Mouse (Mus musculus) 3134 (cell line): ENCODE data around the gene Tm6sf1.
A peak's percentile ranks its signal among the peaks of the same experiment; 100 is the strongest.
"Not testable (repeated sequence)": the region's sequence is repeated elsewhere in the genome, so short reads cannot be mapped to it uniquely, and the experiment has no call there.

Experiments used
- DNase-seq: peaks from one replicate; pipeline ENCODE4 v3.0.0-alpha.2; 2011; ENCODE audit warnings: low spot score; ENCODE audit not compliant: insufficient read length; ENCODE audit errors: extremely low read depth

Gene Tm6sf1

DNA sequence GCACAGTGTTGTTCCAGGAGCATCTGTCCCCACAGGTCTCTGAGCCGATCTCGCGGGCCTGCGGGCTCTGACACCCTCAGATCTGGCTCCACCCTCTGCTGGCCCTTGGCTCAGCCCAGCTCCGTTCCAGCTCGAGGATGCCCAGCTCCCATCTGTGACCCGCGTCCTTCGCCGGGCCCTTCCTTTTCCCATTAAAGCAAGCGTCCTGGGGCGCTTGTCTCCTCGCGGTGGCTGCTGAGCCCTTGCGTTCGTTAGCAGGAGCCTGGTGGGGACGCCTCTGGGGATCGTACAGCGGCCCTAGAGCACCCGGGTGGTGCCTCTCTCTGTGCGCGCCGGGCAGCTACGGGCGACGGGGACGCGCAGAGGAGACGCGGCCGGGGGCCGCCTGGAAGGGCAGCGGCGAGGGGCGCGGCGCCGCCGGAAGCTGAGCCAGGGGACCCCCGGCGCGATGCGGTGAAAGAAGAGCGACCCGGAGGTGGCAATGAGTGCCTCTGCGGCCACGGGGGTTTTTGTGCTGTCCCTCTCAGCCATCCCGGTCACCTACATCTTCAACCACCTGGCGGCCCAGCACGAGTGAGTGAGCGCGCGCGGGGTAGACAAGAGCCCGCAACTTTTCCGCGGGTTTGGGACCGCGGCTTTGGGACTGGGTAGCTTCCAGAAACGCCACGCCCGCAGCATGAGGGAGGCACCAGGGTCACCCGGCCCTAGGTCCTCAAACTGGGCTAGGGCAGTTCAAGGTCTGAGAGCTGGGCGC, at the start of gene Tm6sf1:
Gene Tm6sf1 (plus strand): TSS at position 34 of the 754 bp plus-strand sequence.
- DNase-seq = no peak

- DNase-seq = no peak
Observed at GRCm38 (mm10) chr7:81824906-81825305, 33.9 kb upstream of the Tm6sf1 start.

DNA sequence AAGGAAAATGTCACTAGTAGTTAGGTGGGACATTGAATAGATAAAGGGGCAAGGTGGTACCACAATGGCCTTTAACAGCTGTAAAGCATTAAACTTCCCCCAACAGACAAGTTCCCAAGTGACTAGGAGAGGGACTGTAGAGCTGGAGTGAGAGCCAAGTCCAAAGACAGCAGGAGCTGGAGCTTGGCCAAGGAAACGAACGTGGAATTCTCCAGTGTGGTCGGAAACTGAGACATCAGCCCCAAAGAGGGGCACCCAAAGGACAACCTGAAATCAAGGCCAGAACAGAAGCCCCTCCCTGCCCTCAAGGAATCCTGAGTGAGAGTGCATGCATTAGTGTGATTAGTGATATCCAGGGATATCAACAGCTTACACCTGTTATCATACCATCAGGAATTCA, 33.4 kb upstream of the Tm6sf1 start:
- DNase-seq = no peak

GRCm38 (mm10) chr7:81827806-81828667, 30.8 kb upstream of the Tm6sf1 start:
- peak; percentile 16 for DNase-seq

- peak; percentile 70 for DNase-seq
Observed at GRCm38 (mm10) chr7:81828681-81829378, 30.0 kb upstream of the Tm6sf1 start.

GRCm38 (mm10) chr7:81829379-81829894, 29.4 kb upstream of the Tm6sf1 start, which contains the start of gene Btbd1:
TSS of gene Btbd1 (minus strand) at chr7:81829431.
- peak; percentile 84 for DNase-seq

DNA sequence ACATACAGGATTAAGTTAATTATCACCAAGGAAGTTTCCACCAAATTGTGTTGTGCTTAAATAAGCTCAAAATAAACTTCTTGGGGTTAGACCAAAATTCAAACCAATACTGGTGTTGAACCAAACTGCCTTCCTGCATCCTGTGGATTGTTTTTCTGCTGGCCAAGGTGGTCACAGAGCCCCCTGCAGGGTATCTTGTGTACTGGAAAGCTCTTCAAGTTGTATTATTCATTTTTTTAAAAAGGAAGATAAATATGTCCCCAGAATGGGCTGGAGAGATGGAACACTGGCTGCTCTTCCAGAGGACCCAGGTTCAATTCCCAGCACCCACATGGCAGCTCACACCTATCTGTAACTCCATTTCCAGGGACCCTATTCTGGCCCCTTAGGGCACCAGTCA, 24.0 kb upstream of the Tm6sf1 start:
- no peak for DNase-seq

- DNase-seq = no peak
Observed at GRCm38 (mm10) chr7:81835430-81835829, 23.4 kb upstream of the Tm6sf1 start.

DNA sequence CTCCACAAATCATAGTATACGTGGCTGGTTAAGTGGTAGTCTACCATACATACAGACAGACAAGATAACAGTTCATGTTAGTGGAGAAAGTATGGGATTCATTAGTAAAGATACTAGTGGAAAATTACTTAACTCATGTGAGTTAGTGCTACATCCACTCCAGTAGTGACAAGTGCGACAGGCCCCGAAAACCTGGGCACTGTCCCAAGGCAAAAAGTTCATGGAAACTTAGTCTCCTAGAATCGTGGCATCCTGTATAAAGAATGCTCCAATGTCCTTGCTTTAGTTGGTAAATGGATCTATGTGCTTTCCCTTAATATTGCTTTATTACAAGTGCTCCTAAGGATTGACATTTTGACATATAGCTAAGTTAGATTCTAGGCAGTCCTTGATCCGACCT, 21.0 kb upstream of the Tm6sf1 start:
- DNase-seq = not testable (repeated sequence)

DNA sequence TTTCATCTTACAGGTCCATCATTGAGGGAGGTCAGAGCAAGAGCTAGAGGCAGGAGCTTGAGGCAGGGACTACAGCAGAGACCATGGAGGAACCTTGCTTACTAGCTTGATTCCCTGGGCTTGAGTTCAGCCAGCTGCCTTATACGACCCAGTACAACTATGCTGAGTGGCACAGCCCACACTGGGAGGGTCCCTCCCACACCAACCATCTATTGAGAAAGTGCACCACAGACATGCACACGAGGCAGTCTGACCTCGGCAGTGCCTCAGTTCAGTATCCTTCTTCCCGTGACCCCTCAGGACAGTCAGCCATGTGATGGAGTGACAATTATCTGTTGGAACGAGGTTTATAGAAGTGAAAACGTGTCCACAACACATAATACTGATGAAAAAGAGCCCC, 19.1 kb upstream of the Tm6sf1 start:
- DNase-seq = no peak

DNA sequence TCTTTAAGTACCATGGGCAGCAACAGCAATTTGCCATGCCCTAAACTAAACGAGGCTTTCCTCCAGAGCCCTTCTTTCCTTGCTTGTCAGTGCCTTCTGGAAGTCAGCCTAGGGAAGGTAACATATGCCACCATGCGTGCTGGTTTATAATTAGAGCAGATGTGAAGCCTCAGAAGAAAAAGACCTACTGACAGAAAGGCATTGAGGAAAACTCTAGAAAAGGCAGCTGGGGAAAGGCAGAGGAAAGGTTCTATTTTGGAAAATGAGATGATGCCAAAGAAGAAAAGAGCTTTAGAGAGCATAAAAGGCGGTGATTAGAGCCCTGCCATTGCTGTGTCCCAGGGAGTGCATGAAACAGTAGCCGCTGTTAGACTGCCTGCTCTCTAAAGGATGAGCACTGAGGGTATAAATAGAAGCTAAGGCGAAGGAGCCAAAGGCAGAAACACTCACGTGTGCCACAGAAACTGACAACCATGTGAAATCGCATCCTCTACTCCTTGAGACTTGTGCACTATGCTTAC, 18.1 kb upstream of the Tm6sf1 start:
- no peak for DNase-seq

DNA sequence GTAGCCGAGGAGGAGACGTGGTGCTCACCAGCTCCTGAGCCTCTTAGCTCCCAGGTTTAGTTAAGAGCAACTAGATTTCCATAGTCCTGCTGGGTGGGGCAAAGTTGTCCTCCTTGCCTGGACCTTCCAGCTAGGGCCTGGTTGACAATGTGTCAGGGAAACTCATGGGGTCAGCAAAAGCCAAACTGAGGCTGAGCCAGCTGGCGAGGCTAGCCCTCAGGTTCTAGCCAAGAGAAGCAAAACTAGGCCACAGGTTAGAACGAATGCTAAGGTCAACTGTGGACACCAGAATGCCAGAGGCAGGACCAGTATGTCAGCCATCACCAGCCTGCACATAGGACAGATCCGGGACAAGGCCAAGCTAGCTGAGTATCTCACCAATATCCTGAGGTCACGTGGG, 17.4 kb upstream of the Tm6sf1 start:
- no peak for DNase-seq

DNA sequence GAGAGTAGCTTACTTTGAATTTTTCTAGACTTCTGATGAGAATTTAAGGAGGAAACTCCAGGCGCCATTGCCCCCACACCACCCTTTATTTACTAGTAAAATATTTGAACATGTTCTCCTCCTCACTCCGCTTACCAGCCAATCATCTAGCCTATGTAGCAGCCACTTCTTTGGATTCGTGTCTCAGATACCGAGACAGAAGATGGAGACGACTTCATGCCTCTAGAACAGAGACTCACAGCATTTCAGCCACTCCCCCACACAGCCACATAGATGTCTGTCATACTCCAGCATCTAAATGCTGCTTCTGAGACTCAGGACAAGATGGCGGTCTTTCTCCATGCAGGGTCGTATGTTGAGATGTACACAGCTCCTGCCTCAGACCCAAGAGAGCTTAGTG, 16.7 kb upstream of the Tm6sf1 start:
- no peak for DNase-seq

DNA sequence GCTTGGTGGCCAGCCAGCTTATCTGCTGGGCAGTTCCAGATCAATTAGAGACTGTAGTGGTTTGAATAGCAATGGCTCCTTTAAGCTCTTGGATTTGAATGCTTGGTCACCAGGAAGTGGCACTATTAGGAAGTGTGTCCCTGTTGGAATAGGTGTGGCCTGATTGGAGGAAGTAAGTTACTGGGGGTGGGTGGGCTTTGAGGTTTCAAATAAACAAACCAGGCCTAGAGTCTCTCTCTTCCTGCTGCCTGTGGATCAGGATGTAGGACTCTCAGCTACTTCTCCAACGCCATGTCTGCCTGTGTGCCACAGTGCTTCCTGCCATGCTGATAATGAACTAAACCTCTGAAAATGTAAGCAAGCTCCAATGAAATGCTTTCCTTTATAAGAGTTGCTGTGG, 15.8 kb upstream of the Tm6sf1 start:
- no peak for DNase-seq

GRCm38 (mm10) chr7:81843903-81844302, 14.9 kb upstream of the Tm6sf1 start:
- no peak for DNase-seq

DNA sequence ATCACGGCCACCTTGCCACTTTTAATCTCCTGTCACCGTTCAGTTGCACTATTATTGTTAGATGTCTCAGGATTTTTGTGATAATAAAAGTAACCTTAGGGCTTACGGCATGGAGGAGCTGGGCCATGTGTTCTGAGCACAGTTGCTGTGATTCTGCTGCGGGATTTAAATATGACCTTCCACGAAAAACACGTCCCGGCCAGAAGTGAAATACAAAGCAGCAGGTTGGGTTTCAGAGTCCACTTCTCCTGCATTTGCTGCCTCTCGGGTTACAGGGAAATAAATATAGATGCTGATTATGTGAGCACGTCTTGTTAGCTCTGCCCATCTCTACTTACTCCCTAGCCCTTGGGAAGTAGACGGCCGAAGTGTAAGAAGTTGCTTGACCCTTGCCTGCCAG, 14.0 kb upstream of the Tm6sf1 start:
- DNase-seq = no peak

DNA sequence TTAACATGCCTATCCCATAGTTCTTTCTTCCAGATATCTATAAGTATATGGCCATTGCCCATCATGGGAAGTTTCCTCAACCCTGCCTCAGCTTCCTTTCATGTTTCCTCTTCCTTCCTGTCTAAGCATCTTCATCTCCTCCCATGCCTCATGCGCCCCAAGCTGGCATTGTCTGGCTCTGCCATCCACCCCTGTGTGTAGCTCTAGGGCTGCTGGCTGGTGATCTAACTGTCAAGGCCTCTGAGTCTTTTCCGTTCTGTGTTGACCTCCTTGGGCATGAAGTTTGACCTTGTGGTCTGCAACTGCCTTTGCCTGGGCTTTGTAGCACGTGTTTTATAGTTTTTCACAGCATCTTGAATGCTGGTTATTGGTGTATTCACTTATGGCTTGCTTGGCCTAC, 13.5 kb upstream of the Tm6sf1 start:
- no peak for DNase-seq

DNA sequence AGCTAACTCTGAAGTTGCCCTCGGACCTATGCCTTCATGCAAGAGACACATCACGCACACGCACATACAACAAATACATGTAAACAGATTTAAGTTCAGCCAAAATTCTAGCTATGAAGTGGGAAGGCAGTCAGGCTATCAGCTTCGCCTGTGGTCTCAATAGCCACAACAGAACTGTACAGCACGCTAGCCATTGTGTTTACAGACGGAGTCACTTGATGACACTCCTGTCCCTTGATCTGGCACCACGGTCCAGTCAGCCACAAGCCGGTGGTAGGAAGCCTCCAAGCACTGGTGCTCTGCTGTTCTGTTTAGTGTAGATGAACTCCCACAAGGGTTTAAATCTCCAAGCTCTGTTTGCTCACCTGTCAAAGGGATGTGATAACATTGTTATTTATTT, 12.8 kb upstream of the Tm6sf1 start:
- no peak for DNase-seq

DNA sequence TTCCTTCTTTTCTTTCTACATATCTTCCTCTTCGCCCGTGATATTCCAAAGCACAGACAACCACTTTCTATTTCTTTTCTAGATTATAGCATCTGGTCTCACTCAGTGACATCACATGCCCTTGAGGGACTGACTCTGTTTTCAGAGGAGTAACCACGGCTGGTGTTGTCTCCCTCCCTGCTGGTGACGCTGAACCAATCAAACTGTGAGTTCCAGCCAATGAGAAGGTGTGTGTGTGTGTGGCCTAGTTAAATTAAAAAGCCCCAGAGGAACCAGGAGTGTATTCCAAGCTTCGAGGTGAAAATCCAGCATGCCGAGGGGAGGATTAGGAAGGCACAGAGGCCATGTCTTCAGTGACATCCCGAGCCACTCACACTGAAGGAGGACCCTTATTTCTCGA, 11.8 kb upstream of the Tm6sf1 start:
- DNase-seq = no peak

GRCm38 (mm10) chr7:81847777-81848176, 11.0 kb upstream of the Tm6sf1 start:
- DNase-seq = no peak

- no peak for DNase-seq
Observed at GRCm38 (mm10) chr7:81849214-81849613, 9.6 kb upstream of the Tm6sf1 start.
